Mouse (Mus musculus) heart, postnatal 14 days (tissue): Measurements from ENCODE around the gene Cacna1a. TPM values are rescaled to one million over a fixed set of nuclear protein-coding genes. Genes with fewer than 3 reads are reported as not detected.
A peak's percentile ranks its signal among the peaks of the same experiment; 100 is the strongest.

Experiments used
- DNase-seq, 2 experiments: peaks; one replicate each; pipeline ENCODE4 v3.0.0; 2021 to 2022
- intact Hi-C: fragments of 180-260 bp; cut with DNase I; formaldehyde crosslinking; loops from one replicate; pipeline ENCODE4 v1.15.1; 2025
- total RNA-seq, 2 experiments: library from RNA; stranded (reverse); gene quantifications; 2 replicates each; pipeline ENCODE4 v1.2.3; 2021

Cacna1a gene
- total RNA-seq, 2 experiments from 2014 or later: 4.4 to 4.7 TPM

- DNase-seq: no peak
Observed at GRCm38 (mm10) chr8:84528036-84528435, 139.8 kb downstream of the Cacna1a start.

GRCm38 (mm10) chr8:84529548-84529947 lies 141.3 kb downstream of the Cacna1a start:
- DNase-seq: peak in 1 of 2 experiments; percentile 11
- intact Hi-C loops: no loop called here

More at GRCm38 (mm10) chr8:84528036-84528435, 139.8 kb downstream of the Cacna1a start:
- intact Hi-C loops: no loop called here

GRCm38 (mm10) chr8:84532725-84533124 lies 144.5 kb downstream of the Cacna1a start:
- no peak for DNase-seq
- intact Hi-C loops: no loop called here

- intact Hi-C loops: no loop called here
Observed at GRCm38 (mm10) chr8:84533341-84533740, 145.1 kb downstream of the Cacna1a start.

GRCm38 (mm10) chr8:84536917-84537316 lies 148.7 kb downstream of the Cacna1a start:
- intact Hi-C loops: no loop called here
- no peak for DNase-seq

More at GRCm38 (mm10) chr8:84533341-84533740, 145.1 kb downstream of the Cacna1a start:
- DNase-seq: no peak

GRCm38 (mm10) chr8:84539376-84539775 lies 151.1 kb downstream of the Cacna1a start:
- intact Hi-C loops: no loop called here
- no peak for DNase-seq

GRCm38 (mm10) chr8:84542481-84542880 lies 154.2 kb downstream of the Cacna1a start:
- DNase-seq: no peak
- intact Hi-C loops: no loop called here

GRCm38 (mm10) chr8:84545522-84545921 lies 157.3 kb downstream of the Cacna1a start:
- intact Hi-C loops: no loop called here
- no peak for DNase-seq

- DNase-seq: no peak
- intact Hi-C loops: no loop called here
Observed at GRCm38 (mm10) chr8:84552457-84552856, 164.2 kb downstream of the Cacna1a start.

- intact Hi-C loops: no loop called here
- no peak for DNase-seq
Observed at GRCm38 (mm10) chr8:84553106-84553505, 164.9 kb downstream of the Cacna1a start.

GRCm38 (mm10) chr8:84553617-84554016 lies 165.4 kb downstream of the Cacna1a start:
- no peak for DNase-seq
- intact Hi-C loops: no loop called here

- DNase-seq: peak; percentile 62 to 74
- intact Hi-C loops: loop anchor here (1.0 kb wide), 1 partner anchor 191 kb away; no protein-coding TSS in a partner anchor
Observed at GRCm38 (mm10) chr8:84554301-84555027, 166.2 kb downstream of the Cacna1a start.

GRCm38 (mm10) chr8:84555269-84555668 lies 167.0 kb downstream of the Cacna1a start:
- intact Hi-C loops: loop anchor here (1.0 kb wide), 1 partner anchor 192 kb away; no protein-coding TSS in a partner anchor
- DNase-seq: no peak

GRCm38 (mm10) chr8:84557936-84558335 lies 169.7 kb downstream of the Cacna1a start:
- intact Hi-C loops: no loop called here
- DNase-seq: no peak

- intact Hi-C loops: no loop called here
Observed at GRCm38 (mm10) chr8:84559121-84559604, 170.9 kb downstream of the Cacna1a start.

GRCm38 (mm10) chr8:84561698-84562097 lies 173.5 kb downstream of the Cacna1a start:
- intact Hi-C loops: no loop called here
- DNase-seq: no peak

More at GRCm38 (mm10) chr8:84559121-84559604, 170.9 kb downstream of the Cacna1a start:
- DNase-seq: peak; percentile 10 to 12

- intact Hi-C loops: no loop called here
- DNase-seq: no peak
Observed at GRCm38 (mm10) chr8:84564042-84564441, 175.8 kb downstream of the Cacna1a start.

- intact Hi-C loops: no loop called here
Observed at GRCm38 (mm10) chr8:84565577-84566360, 177.5 kb downstream of the Cacna1a start.

GRCm38 (mm10) chr8:84566816-84567413 lies 178.7 kb downstream of the Cacna1a start:
- intact Hi-C loops: no loop called here

More at GRCm38 (mm10) chr8:84565577-84566360, 177.5 kb downstream of the Cacna1a start:
- no peak for DNase-seq

GRCm38 (mm10) chr8:84567541-84567940 lies 179.3 kb downstream of the Cacna1a start:
- DNase-seq: peak; percentile 17 to 44

More at GRCm38 (mm10) chr8:84566816-84567413, 178.7 kb downstream of the Cacna1a start:
- no peak for DNase-seq

GRCm38 (mm10) chr8:84568737-84569136 lies 180.5 kb downstream of the Cacna1a start:
- intact Hi-C loops: no loop called here

More at GRCm38 (mm10) chr8:84567541-84567940, 179.3 kb downstream of the Cacna1a start:
- intact Hi-C loops: no loop called here

More at GRCm38 (mm10) chr8:84568737-84569136, 180.5 kb downstream of the Cacna1a start:
- no peak for DNase-seq
